In genomic region chr9:21592703-21593121, GRCm38 (mm10) we compare ENCODE assay signal across 8 mouse cellular contexts. TPM values are rescaled to one million over a fixed set of nuclear protein-coding genes. Genes with fewer than 3 reads are reported as not detected.
A peak's percentile ranks its signal among the peaks of the same experiment; 100 is the strongest.
DNase-seq lines count a peak whose midpoint lies in the region; ATAC-seq lines count a peak whose summit lies in the region.

Gene Timm29, plus strand, starts transcription at chr9:21592722.
Gene Yipf2, minus strand, starts transcription at chr9:21592828.

- peak; percentile 92 to 98 for DNase-seq in adrenal gland, adult (ENCODE audit: inconsistent age in 2 of 2, low spot score in 1 of 2)
- peak; percentile 99 for DNase-seq in embryo, embryonic 10.5 days (ENCODE audit: low spot score)
- peak; percentile 84 for DNase-seq in gastrocnemius, postnatal 14 days
- peak; percentile 90 to 95 for DNase-seq in left cerebral cortex, postnatal 10 days (ENCODE audit: extremely low spot score in 1 of 2, low spot score in 2 of 2)
- DNase-seq in right cerebral cortex, postnatal 25 days, result peak; percentile 91
- DNase-seq in urinary bladder, postnatal 4 days (ENCODE audit: low spot score in 2 of 2), result peak; percentile 82 to 85

- ATAC-seq in inflammation-experienced regulatory T-cells, adult 6 months, result peak; percentile 91
- ATAC-seq in megakaryocyte-erythroid progenitor cell, adult 5-6 weeks (replicated peaks; ENCODE audit: low FRiP score, low TSS enrichment, poor library complexity, severe bottlenecking), result peak; percentile 71

- intact Hi-C loops in gastrocnemius, postnatal 14 days (cut with DNase I; ENCODE audit: low total_unique reads), result no loop called here
- intact Hi-C loops in left cerebral cortex, postnatal 10 days (cut with DNase I), result no loop called here

RNA-seq across cellular contexts. Expression of gene Timm29, which starts in this region (rescaled TPM):
- total RNA-seq in gastrocnemius, postnatal 14 days (2021), result 10 to 100 TPM; 41.4 to 44.5 TPM
- 1 to 10 TPM; 3.0 to 5.6 (median 3.4) TPM for polyA plus RNA-seq in inflammation-experienced regulatory T-cells, adult 6 months (2017; shearing (Covaris generic))
- 10 to 100 TPM; 47.6 to 50.7 TPM for total RNA-seq in left cerebral cortex, postnatal 10 days (2021)
- total RNA-seq in megakaryocyte-erythroid progenitor cell, adult 5-6 weeks (2014; fragmentation: Nextera tagmentation), result 27.2 and 30.2 TPM in 2 replicates
- 37.6 and 51.4 TPM in 2 replicates for total RNA-seq in megakaryocyte-erythroid progenitor cell, adult 5-6 weeks (2017)

RNA-seq across cellular contexts. Expression of gene Yipf2, which starts in this region (rescaled TPM):
- total RNA-seq in gastrocnemius, postnatal 14 days (2021), result 1 to 10 TPM; 4.6 to 5.8 TPM
- 10 to 100 TPM; 12.4 to 26.5 (median 18.1) TPM for polyA plus RNA-seq in inflammation-experienced regulatory T-cells, adult 6 months (2017; shearing (Covaris generic))
- 10 to 100 TPM; 12.7 to 13.9 TPM for total RNA-seq in left cerebral cortex, postnatal 10 days (2021)
- 3.6 and 5.6 TPM in 2 replicates for total RNA-seq in megakaryocyte-erythroid progenitor cell, adult 5-6 weeks (2014; fragmentation: Nextera tagmentation)
- 3.1 and 4.9 TPM in 2 replicates for total RNA-seq in megakaryocyte-erythroid progenitor cell, adult 5-6 weeks (2017)

Comparison
In these comparisons a context has a peak if more than half of its experiments do, and no peak if none do; other contexts are left out.
1. Peak in every context shown above with its lines: DNase-seq and ATAC-seq.